Mouse (Mus musculus): Measurements from ENCODE around the gene Zswim3.

DNA sequence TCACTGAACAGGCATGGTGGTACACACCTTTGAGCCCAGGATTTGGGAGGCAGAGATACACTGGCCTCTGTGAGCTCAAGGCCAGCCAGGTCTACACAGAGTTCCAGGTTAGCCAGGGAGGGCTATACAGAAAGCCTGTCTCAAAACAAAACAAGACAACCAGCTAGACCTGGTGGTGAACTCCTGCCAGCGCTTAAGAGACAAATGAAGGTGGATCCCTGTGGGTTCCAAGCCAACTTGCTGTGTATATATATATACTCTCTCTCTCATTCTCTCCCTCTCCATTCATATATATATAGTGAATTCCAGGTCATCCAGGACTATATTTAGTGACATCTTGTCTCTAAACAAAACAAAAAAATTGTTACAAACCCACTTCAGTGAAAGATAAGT is 981 bp upstream of the Zswim3 start:
- no peak for TF ChIP-seq CTCF (IDR thresholded peaks at IDR 0.05; ENCODE audit: insufficient read depth, low read depth, low read length)
- TF ChIP-seq POLR2A (IDR thresholded peaks at IDR 0.05; ENCODE audit: insufficient read depth, low read depth, low read length), result no peak
